In genomic region chr1:73987705-73988201, GRCm38 (mm10) we compare ENCODE assay signal across 12 mouse cellular contexts.
DNase-seq lines count a peak whose midpoint lies in the region; ATAC-seq lines count a peak whose summit lies in the region.
"Had no signal": no experiment of that assay in that cellular context is flagged by ENCODE, and none has a peak within 500 bp of the region (broad histone marks: within the 10 kb centered on the region; RNA-seq: fewer than 3 reads in every experiment).

No protein-coding gene starts in this region.

- H3K9ac ChIP-seq in liver, embryonic 15.5 days, result no peak overlapping the region
- H3K9ac ChIP-seq: midbrain, embryonic 12.5 days had no signal

- DNase-seq in adrenal gland, adult (ENCODE audit: inconsistent age in 2 of 2, low spot score in 1 of 2), result peak; percentile 58 to 72
- DNase-seq in adrenal gland, adult 18-20 months (ENCODE audit: low spot score in 2 of 2), result no peak
- DNase-seq in embryonic facial prominence, embryonic 10.5 days (ENCODE audit: low spot score), result no peak
- peak; percentile 75 for DNase-seq in heart, postnatal 4 days
- DNase-seq in spleen, postnatal 36 days (ENCODE audit: low spot score in 2 of 2), result no peak
- no peak for DNase-seq in frontal cortex, adult 2 months (ENCODE audit: extremely low spot score in 1 of 2, low spot score in 1 of 2)
- DNase-seq: cerebellum, adult 11-12 months had no signal

- ATAC-seq in liver, embryonic 15.5 days (ENCODE audit: insufficient read depth), result peak; percentile 21; the same call in 1 of the 2 replicates
- no peak for ATAC-seq in granulocyte monocyte progenitor cell, adult 5-6 weeks (replicated peaks; ENCODE audit: poor library complexity, severe bottlenecking)
- ATAC-seq: Patski had no signal

- no peaks in the 10 kb centered on the region for H3K27me3 ChIP-seq in embryonic facial prominence, embryonic 10.5 days (replicated peaks; ENCODE audit: low read depth, poor library complexity, severe bottlenecking)
- H3K27me3 ChIP-seq in liver, embryonic 15.5 days, result no peaks in the 10 kb centered on the region
- H3K27me3 ChIP-seq: midbrain, embryonic 12.5 days; Patski had no signal

- WGBS in embryonic facial prominence, embryonic 10.5 days, result 60% methylated on average over 8 of the region's 9 CpGs
- WGBS in liver, embryonic 15.5 days (ENCODE audit: insufficient replicate concordance), result 53% methylated on average over 9 of the region's 9 CpGs

- no peak overlapping the region for H3K4me3 ChIP-seq in embryonic facial prominence, embryonic 10.5 days
- no peak overlapping the region for H3K4me3 ChIP-seq in liver, embryonic 15.5 days (replicated peaks)
- H3K4me3 ChIP-seq: forebrain, embryonic 10.5 days; midbrain, embryonic 12.5 days had no signal

- peaks cover 84% of the 10 kb centered on the region for H3K36me3 ChIP-seq in embryonic facial prominence, embryonic 10.5 days (replicated peaks)
- H3K36me3 ChIP-seq in liver, embryonic 15.5 days (replicated peaks), result peaks cover 85% of the 10 kb centered on the region
- H3K36me3 ChIP-seq: midbrain, embryonic 12.5 days had no signal

- H3K27ac ChIP-seq in embryonic facial prominence, embryonic 10.5 days (replicated peaks), result peak overlapping the region; percentile 48; the same call in 1 of the 2 replicates
- H3K27ac ChIP-seq in liver, embryonic 15.5 days (replicated peaks), result no peak overlapping the region
- H3K27ac ChIP-seq: forebrain, embryonic 10.5 days; midbrain, embryonic 12.5 days had no signal

- peaks cover 15% of the 10 kb centered on the region for H3K4me1 ChIP-seq in embryonic facial prominence, embryonic 10.5 days
- H3K4me1 ChIP-seq in liver, embryonic 15.5 days (replicated peaks), result no peaks in the 10 kb centered on the region
- H3K4me1 ChIP-seq: midbrain, embryonic 12.5 days had no signal

- H3K9me3 ChIP-seq in embryonic facial prominence, embryonic 10.5 days, result no peaks in the 10 kb centered on the region
- no peaks in the 10 kb centered on the region for H3K9me3 ChIP-seq in liver, embryonic 15.5 days (replicated peaks)
- H3K9me3 ChIP-seq: forebrain, embryonic 10.5 days; midbrain, embryonic 12.5 days had no signal

- no peak overlapping the region for H3K4me2 ChIP-seq in liver, embryonic 15.5 days
- H3K4me2 ChIP-seq: midbrain, embryonic 12.5 days had no signal

Comparison
In these comparisons a context has a peak if more than half of its experiments do, and no peak if none do; other contexts are left out.
1. DNase-seq: peak in adrenal gland, adult (2 of 2) and heart, postnatal 4 days (single experiment); none in adrenal gland, adult 18-20 months (0 of 2), embryonic facial prominence, embryonic 10.5 days (single experiment), spleen, postnatal 36 days (0 of 2) and frontal cortex, adult 2 months (0 of 2).